Mouse (Mus musculus) neural tube, embryonic 13.5 days (tissue): ENCODE measurements around the gene Ripply2. TPM values are rescaled to one million over a fixed set of nuclear protein-coding genes. Genes with fewer than 3 reads are reported as not detected.

Experiments used
- ATAC-seq: fragments of 200-750 bp; cut with Nextera tagmentation; 2 replicates; pipeline ENCODE4 v1.8.0; 2017; ENCODE audit warnings: low read depth, mild to moderate bottlenecking, moderate TSS enrichment, moderate library complexity
- H3K27ac ChIP-seq: fragments of 300-500 bp; sonication (generic); replicated peaks from 2 replicates; pipeline ENCODE4 v1.5.1; 2015; ENCODE audit warnings: moderate library complexity, mild to moderate bottlenecking, inconsistent platforms
- H3K27me3 ChIP-seq: fragments of 300-500 bp; sonication (generic); 2 replicates; pipeline ENCODE4 v1.6.1; 2015; ENCODE audit warnings: mild to moderate bottlenecking, inconsistent platforms
- H3K36me3 ChIP-seq: fragments of 300-500 bp; sonication (generic); 2 replicates; pipeline ENCODE4 v1.6.1; 2015; ENCODE audit warnings: mild to moderate bottlenecking, inconsistent platforms
- H3K4me1 ChIP-seq: fragments of 300-500 bp; sonication (generic); replicated peaks from 2 replicates; pipeline ENCODE4 v1.6.1; 2015; ENCODE audit warnings: inconsistent platforms
- H3K4me2 ChIP-seq: fragments of 300-500 bp; sonication (generic); 2 replicates; pipeline ENCODE4 v1.6.1; 2015; ENCODE audit warnings: inconsistent platforms, mild to moderate bottlenecking, moderate library complexity
- H3K4me3 ChIP-seq: fragments of 300-500 bp; sonication (generic); 2 replicates; pipeline ENCODE4 v1.5.1; 2015; ENCODE audit warnings: mild to moderate bottlenecking, inconsistent platforms
- H3K9ac ChIP-seq: fragments of 300-500 bp; sonication (generic); 2 replicates; pipeline ENCODE4 v1.6.1; 2015; ENCODE audit warnings: moderate library complexity, mild to moderate bottlenecking, inconsistent platforms
- H3K9me3 ChIP-seq: fragments of 300-500 bp; sonication (generic); 2 replicates; pipeline ENCODE4 v1.6.1; 2016; ENCODE audit warnings: inconsistent platforms
- WGBS: fragments of 180-500 bp; shearing (Covaris S2); methylation state at CpG from one replicate; pipeline ENCODE4 v1.1.7; 2015; 5-methylcytosine and 5-hydroxymethylcytosine counted together
- polyA plus RNA-seq: library from polyadenylated mRNA; unstranded; fragments of >200 nt; fragmentation: Nextera tagmentation; extraction: Ambion mirVana; gene quantifications from 2 replicates; pipeline ENCODE4 v1.2.1, GENCODE M21; 2015

The Ripply2 gene
- polyA plus RNA-seq, 1 experiment from 2014 or later: 6.0 TPM

DNA sequence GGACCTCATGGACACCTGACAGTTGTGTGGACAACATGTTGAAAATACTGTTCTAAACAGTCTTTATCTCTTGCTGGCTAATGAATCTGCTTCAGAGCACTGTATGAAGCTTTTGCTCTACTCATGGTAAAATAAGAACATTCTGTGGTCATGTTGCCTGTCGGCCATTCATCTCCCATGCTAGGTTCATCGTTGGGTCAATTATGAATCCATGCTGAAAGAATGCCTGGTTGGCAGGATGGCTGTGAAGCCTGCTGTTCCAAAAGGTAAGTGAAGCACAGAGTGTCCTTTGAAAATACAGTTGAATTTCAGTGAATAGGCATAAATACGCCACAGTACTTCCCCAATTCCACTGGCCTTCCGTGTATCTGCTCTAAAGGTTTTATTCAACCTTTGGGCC is 16.9 kb downstream of the Ripply2 start:
- Histone ChIP-seq H3K9me3 (no peaks in the 10 kb centered on the region), H3K4me3 (no peak overlapping the region), H3K27me3 (no peaks in the 10 kb centered on the region), H3K27ac (no peak overlapping the region), H3K9ac (no peak overlapping the region), H3K36me3 (peaks cover 28% of the 10 kb centered on the region), H3K4me2 (no peak overlapping the region), H3K4me1 (no peaks in the 10 kb centered on the region)
- WGBS: 85% methylated on average over 4 of the region's 4 CpGs
- ATAC-seq: no peak

DNA sequence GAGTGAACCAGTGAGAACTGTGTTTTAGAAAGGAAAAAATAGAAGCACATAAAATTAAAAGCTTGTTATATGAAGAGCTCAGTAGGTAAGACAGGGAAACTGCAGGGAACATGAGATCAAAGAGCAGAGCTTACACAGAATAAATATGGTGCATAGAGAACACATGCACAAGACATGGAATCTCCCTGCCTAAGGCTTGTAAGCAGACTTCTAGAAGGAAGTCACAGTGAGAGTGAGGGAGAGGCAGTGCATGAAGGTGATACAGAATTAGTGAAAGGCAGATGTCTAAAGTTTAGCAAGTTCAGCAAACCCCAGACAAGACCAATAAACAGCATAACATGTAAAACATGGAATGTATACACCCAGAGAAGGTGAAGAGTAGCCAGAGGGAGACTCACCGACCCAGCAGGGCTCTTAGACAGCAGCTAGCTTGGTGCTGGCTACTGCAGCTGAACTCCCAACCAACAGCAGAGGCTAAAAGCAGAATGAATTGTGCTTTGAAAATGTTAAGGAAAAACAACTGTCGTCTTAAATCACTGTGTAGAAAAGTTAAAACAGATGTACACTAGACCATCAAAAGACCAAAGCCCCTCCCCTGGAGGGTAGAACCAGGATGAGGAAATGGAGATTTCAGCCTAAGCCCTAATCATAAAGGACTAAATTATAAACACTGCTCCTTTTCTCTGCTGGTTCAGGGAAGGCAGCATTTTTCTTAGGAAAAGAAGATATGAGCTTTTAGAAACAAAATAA is 19.7 kb downstream of the Ripply2 start:
- no peaks in the 10 kb centered on the region for H3K4me1 ChIP-seq
- no peaks in the 10 kb centered on the region for H3K9me3 ChIP-seq
- H3K27ac ChIP-seq: no peak overlapping the region
- ATAC-seq: no peak
- WGBS: 73% methylated on average over 2 of the region's 2 CpGs
- no peak overlapping the region for H3K4me3 ChIP-seq
- H3K9ac ChIP-seq: no peak overlapping the region
- no peaks in the 10 kb centered on the region for H3K27me3 ChIP-seq
- peaks cover 26% of the 10 kb centered on the region for H3K36me3 ChIP-seq
- H3K4me2 ChIP-seq: no peak overlapping the region

DNA sequence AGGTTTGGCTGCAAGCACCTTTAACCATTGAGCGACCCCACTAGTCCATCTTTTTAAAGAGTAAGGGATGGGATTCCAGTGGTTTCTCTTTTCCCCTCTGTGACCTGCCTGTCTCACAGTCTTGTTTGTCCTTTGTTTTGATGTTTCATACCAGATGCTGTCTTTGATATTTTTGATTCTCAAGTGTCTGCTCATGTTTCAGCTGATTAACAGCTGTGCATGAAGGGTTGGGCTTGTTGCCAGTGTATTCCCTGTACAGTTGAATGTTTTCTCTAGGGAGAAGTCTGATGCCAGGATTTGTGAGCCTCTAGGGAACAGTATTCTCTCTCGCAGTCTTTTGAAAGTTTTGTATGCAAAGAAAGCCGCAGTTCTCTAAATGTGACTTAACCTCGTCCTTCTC is 34.1 kb downstream of the Ripply2 start:
- WGBS: 47% methylated on average over 4 of the region's 4 CpGs
- Histone ChIP-seq H3K4me3 (no peak overlapping the region), H3K27me3 (no peaks in the 10 kb centered on the region), H3K4me2 (no peak overlapping the region), H3K9me3 (no peaks in the 10 kb centered on the region), H3K9ac (no peak overlapping the region), H3K36me3 (peaks cover 32% of the 10 kb centered on the region), H3K4me1 (0 out of 2 replicates have a peak, but pooled peaks cover 8% of the 10 kb centered on the region), H3K27ac (no peak overlapping the region)
- no peak for ATAC-seq

DNA sequence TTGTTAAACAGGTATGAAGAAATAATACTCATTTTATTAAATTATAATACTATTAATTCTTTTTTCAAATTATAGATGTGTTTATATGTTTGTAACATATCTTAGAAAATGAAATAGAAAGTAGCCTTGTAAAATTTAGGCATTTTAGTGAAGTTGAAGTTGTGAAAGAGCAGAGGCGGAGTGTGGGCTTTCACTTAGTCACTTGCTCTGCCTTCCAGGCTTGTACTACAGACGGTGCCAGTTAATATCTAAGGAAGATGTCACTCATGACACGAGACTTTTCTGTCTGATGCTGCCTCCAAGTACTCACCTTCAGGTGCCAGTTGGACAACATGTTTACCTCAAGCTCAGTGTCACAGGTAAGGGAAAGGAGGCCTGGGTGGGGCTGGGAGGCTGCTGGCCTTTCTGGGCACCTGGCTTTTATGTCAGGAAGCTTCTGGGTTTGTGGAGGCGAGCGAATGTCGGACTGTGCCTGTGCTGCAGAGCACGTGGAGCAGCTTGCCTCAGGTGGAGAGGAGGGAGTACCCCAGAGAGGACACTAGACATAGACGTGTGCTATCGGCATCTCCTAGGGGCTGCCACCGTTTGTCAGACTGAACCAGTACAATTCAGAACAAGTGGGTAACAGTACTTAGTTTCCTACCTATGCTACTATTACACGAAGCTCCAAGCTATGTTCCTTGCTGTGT is 40.4 kb downstream of the Ripply2 start:
- no peaks in the 10 kb centered on the region for H3K9me3 ChIP-seq
- WGBS: 91% methylated on average over 11 of the region's 11 CpGs
- H3K4me3 ChIP-seq: no peak overlapping the region
- H3K4me2 ChIP-seq: no peak overlapping the region
- H3K27me3 ChIP-seq: no peaks in the 10 kb centered on the region
- ATAC-seq: no peak
- H3K36me3 ChIP-seq: peaks cover 48% of the 10 kb centered on the region
- H3K9ac ChIP-seq: no peak overlapping the region
- no peaks in the 10 kb centered on the region for H3K4me1 ChIP-seq
- H3K27ac ChIP-seq: no peak overlapping the region

DNA sequence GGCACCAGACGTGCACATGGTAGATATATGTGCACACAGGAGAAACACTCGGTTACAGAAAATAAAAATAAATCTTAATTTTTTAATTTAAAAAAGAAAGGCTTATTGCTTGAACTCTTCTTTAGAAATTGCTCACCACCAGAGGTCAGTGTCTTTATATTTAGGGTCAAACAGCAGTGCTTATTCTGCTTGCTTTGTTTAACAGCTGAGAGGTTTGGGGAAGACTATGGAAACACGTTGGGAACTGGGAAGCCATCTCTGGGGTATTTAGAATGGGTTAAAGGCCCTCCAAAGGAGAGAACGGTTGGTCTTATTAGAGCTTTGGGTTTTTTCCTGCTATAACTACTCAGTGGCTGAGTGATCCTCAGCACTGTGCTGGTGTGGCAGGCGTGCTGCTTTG is 47.0 kb downstream of the Ripply2 start:
- Histone ChIP-seq H3K4me3 (no peak overlapping the region), H3K27me3 (no peaks in the 10 kb centered on the region), H3K27ac (no peak overlapping the region), H3K36me3 (peaks cover 81% of the 10 kb centered on the region), H3K4me2 (no peak overlapping the region), H3K9ac (no peak overlapping the region), H3K9me3 (no peaks in the 10 kb centered on the region), H3K4me1 (no peaks in the 10 kb centered on the region)
- no peak; the same call in 1 of the 2 replicates for ATAC-seq
- 74% methylated on average over 5 of the region's 5 CpGs for WGBS

DNA sequence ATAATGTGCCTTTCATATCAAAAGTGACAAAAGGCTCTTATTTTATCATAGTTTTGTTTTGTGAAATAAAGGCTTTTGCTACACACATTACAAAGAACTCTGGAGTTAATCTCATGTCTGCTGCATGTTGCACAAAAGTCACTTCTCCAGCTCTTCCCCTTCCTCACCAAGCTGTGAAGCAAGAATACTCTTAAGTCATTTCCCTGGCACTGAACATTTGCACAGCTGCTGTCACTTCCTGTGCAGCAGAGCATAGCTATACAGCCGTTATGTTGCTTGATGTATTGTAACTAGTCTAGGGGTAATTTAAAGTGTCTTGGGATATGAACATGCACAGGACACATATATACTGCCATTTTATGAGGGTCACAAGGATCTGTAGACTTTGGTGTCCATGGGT is 52.8 kb downstream of the Ripply2 start:
- Histone ChIP-seq H3K9ac (no peak overlapping the region), H3K27me3 (no peaks in the 10 kb centered on the region), H3K36me3 (peaks cover 63% of the 10 kb centered on the region), H3K4me1 (no peaks in the 10 kb centered on the region), H3K4me2 (no peak overlapping the region), H3K4me3 (no peak overlapping the region), H3K9me3 (peaks cover 13% of the 10 kb centered on the region; the same call in 1 of the 2 replicates), H3K27ac (no peak overlapping the region)
- WGBS: 80% methylated on average over 1 of the region's 1 CpGs
- no peak for ATAC-seq

Other genes starting within 250 kb of the Ripply2 start
- 113 and 114 TPM in 2 replicates for gene Snap91, start 134.9 kb upstream of the Ripply2 start, polyA plus RNA-seq
- 93.5 and 94.9 TPM in 2 replicates for gene Cyb5r4, start 6.5 kb downstream of the Ripply2 start, polyA plus RNA-seq
- 0.47 and 0.61 TPM in 2 replicates for gene Mrap2, start 128.8 kb downstream of the Ripply2 start, polyA plus RNA-seq
- 6.5 and 6.9 TPM in 2 replicates for gene Cep162, start 240.0 kb downstream of the Ripply2 start, polyA plus RNA-seq